18 mouse cellular contexts compared by ENCODE assay signal in the genomic region with DNA sequence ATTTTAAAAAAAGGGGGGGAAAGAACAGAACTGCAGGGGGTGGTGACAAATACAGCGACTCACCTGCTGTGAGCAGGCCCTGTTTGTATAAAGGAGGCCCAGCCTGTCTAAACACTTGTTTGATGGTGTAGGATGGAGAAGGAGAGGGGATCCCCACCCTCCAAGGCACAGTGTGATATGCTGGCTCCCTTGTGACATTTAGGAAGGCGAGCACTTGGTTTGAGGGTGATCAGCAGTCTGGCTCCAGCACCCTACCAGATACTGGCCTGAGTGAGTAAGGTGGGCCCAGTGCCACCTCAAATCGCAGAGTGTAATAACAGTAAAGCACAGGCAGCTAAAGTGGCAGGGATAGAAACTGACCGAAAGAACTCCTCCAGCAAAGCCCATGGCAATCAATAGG.
DNase-seq lines count a peak whose midpoint lies in the region; ATAC-seq and TF ChIP-seq lines count a peak whose summit lies in the region.
"Had no signal": no experiment of that assay in that cellular context is flagged by ENCODE, and none has a peak within 500 bp of the region (broad histone marks: within the 10 kb centered on the region; RNA-seq: fewer than 3 reads in every experiment).

No protein-coding gene starts in this region.

- no peak for TF ChIP-seq CTCF in intestine, postnatal 0 days (IDR thresholded peaks at IDR 0.05; ENCODE audit: low read depth)

- peaks cover 9% of the 10 kb centered on the region; the same call in 1 of the 2 replicates for H3K4me1 ChIP-seq in kidney, embryonic 14.5 days (ENCODE audit: control insufficient read depth, insufficient read depth, low read length)
- peaks cover 4% of the 10 kb centered on the region; the same call in 1 of the 2 replicates for H3K4me1 ChIP-seq in hindbrain, embryonic 16.5 days (ENCODE audit: control insufficient read depth, insufficient read depth, low read depth, low read length)
- no peaks in the 10 kb centered on the region for H3K4me1 ChIP-seq in intestine, postnatal 0 days (replicated peaks; ENCODE audit: control insufficient read depth, insufficient read depth, low read length)

- H3K9ac ChIP-seq in kidney, embryonic 14.5 days (ENCODE audit: low read depth, low read length), result no peak overlapping the region
- H3K9ac ChIP-seq in hindbrain, embryonic 16.5 days (ENCODE audit: low read depth, low read length), result no peak overlapping the region
- H3K9ac ChIP-seq in intestine, postnatal 0 days (ENCODE audit: low read depth, low read length), result no peak overlapping the region
- H3K9ac ChIP-seq: kidney, embryonic 15.5 days; limb, embryonic 13.5 days; liver, embryonic 14.5 days had no signal

- 77% methylated on average over 4 of the region's 4 CpGs for WGBS in kidney, embryonic 14.5 days
- 68% methylated on average over 4 of the region's 4 CpGs for WGBS in hindbrain, embryonic 16.5 days
- 53% methylated on average over 4 of the region's 4 CpGs for WGBS in intestine, postnatal 0 days

- H3K4me3 ChIP-seq in kidney, embryonic 14.5 days (ENCODE audit: low read length), result no peak overlapping the region
- H3K4me3 ChIP-seq in hindbrain, embryonic 16.5 days (ENCODE audit: low read length), result no peak overlapping the region
- no peak overlapping the region for H3K4me3 ChIP-seq in intestine, postnatal 0 days (ENCODE audit: low read depth, low read length)
- H3K4me3 ChIP-seq: kidney, embryonic 15.5 days; limb, embryonic 13.5 days had no signal

- no peaks in the 10 kb centered on the region for H3K27me3 ChIP-seq in kidney, embryonic 14.5 days (ENCODE audit: control insufficient read depth, insufficient read depth, low read length)
- H3K27me3 ChIP-seq in hindbrain, embryonic 16.5 days (replicated peaks; ENCODE audit: control insufficient read depth, insufficient read depth, low read length), result no peaks in the 10 kb centered on the region
- no peaks in the 10 kb centered on the region for H3K27me3 ChIP-seq in intestine, postnatal 0 days (replicated peaks; ENCODE audit: control insufficient read depth, insufficient read depth, low read length)
- H3K27me3 ChIP-seq: kidney, embryonic 15.5 days; limb, embryonic 13.5 days had no signal

- H3K36me3 ChIP-seq in kidney, embryonic 14.5 days (ENCODE audit: control insufficient read depth, insufficient read depth, low read length), result no peaks in the 10 kb centered on the region
- H3K36me3 ChIP-seq in hindbrain, embryonic 16.5 days (ENCODE audit: control insufficient read depth, insufficient read depth, low read length), result no peaks in the 10 kb centered on the region
- no peaks in the 10 kb centered on the region for H3K36me3 ChIP-seq in intestine, postnatal 0 days (ENCODE audit: control insufficient read depth, insufficient read depth)
- H3K36me3 ChIP-seq: kidney, embryonic 15.5 days; limb, embryonic 13.5 days had no signal

- no peak overlapping the region for H3K4me2 ChIP-seq in kidney, embryonic 14.5 days (replicated peaks; ENCODE audit: low read depth, low read length)
- H3K4me2 ChIP-seq in hindbrain, embryonic 16.5 days (ENCODE audit: low read length), result no peak overlapping the region
- no peak overlapping the region for H3K4me2 ChIP-seq in intestine, postnatal 0 days (replicated peaks; ENCODE audit: low read depth)
- H3K4me2 ChIP-seq: kidney, embryonic 15.5 days; limb, embryonic 13.5 days; midbrain, embryonic 11.5 days had no signal

- no peak overlapping the region for H3K27ac ChIP-seq in kidney, embryonic 14.5 days (ENCODE audit: low read depth, low read length)
- no peak overlapping the region for H3K27ac ChIP-seq in hindbrain, embryonic 16.5 days (ENCODE audit: low read depth, low read length)
- no peak overlapping the region for H3K27ac ChIP-seq in intestine, postnatal 0 days (ENCODE audit: low read depth, low read length)
- H3K27ac ChIP-seq: limb, embryonic 13.5 days; liver, embryonic 14.5 days had no signal

- peak; percentile 8 for DNase-seq in kidney, adult 18-20 months
- peak; percentile 14 for DNase-seq in ES-CJ7 (ENCODE audit: low read depth, low spot score)
- DNase-seq in R1 (ENCODE audit: low read depth, low spot score), result peak; percentile 16
- DNase-seq: adrenal gland, postnatal 25 days; cerebellum, adult 18-20 months; cerebellum, postnatal 36 days; heart, postnatal 4 days; layer of hippocampus, postnatal 36 days; thymus, postnatal 25 days had no signal

- no peak for ATAC-seq in kidney, embryonic 14.5 days (ENCODE audit: low FRiP score, low TSS enrichment)
- peak; percentile 50; the same call in 1 of the 2 replicates for ATAC-seq in hindbrain, embryonic 16.5 days
- no peak for ATAC-seq in inflammation-experienced regulatory T-cells, adult 6 months
- ATAC-seq in intestine, postnatal 0 days, result no peak
- ATAC-seq: forebrain, embryonic 14.5 days had no signal

- H3K9me3 ChIP-seq in kidney, embryonic 14.5 days (ENCODE audit: control insufficient read depth, low read length), result no peaks in the 10 kb centered on the region
- no peaks in the 10 kb centered on the region for H3K9me3 ChIP-seq in hindbrain, embryonic 16.5 days (ENCODE audit: control insufficient read depth, low read length)
- H3K9me3 ChIP-seq in intestine, postnatal 0 days (ENCODE audit: control insufficient read depth), result no peaks in the 10 kb centered on the region
- H3K9me3 ChIP-seq: kidney, embryonic 15.5 days; limb, embryonic 13.5 days had no signal
